Mouse (Mus musculus) adrenal gland, postnatal 36 days (tissue): ENCODE measurements around the gene Olfr1057. TPM values are rescaled to one million over a fixed set of nuclear protein-coding genes. Genes with fewer than 3 reads are reported as not detected.
"Not testable (repeated sequence)": the region's sequence is repeated elsewhere in the genome, so short reads cannot be mapped to it uniquely, and the experiment has no call there.

ENCODE experiments used
- DNase-seq, 2 experiments: peaks; one replicate each; pipeline ENCODE4 v3.0.0; 2021; ENCODE audit warnings: mixed read lengths in 1 of 2
- long read RNA-seq, 2 experiments: library from polyadenylated mRNA; stranded (forward); transcript quantifications; one replicate each; pipeline ENCODE4 v2.0.0; 2021; ENCODE audit warnings: borderline sequencing depth in 2 of 2
- total RNA-seq, 2 experiments: library from RNA; stranded (reverse); gene quantifications; 2 replicates each; pipeline ENCODE4 v1.2.3; 2021

Gene Olfr1057
- not detected for total RNA-seq
- long read RNA-seq, experiment 1: 0 reads
- long read RNA-seq, experiment 2: 0 reads

GRCm38 (mm10) chr2:86378293-86378692, at the start of gene Olfr1057:
TSS of gene Olfr1057 (minus strand) at chr2:86378393.
- no peak for DNase-seq

- not testable (repeated sequence) for DNase-seq
Measured at GRCm38 (mm10) chr2:86426649-86427048, 48.5 kb upstream of the Olfr1057 start, which contains the start of gene Olfr1062. TSS of gene Olfr1062 (minus strand) at chr2:86426749.

- no peak for DNase-seq
Measured at GRCm38 (mm10) chr2:86413950-86414349, 35.8 kb upstream of the Olfr1057 start, which contains the start of gene Olfr1061. TSS of gene Olfr1061 (minus strand) at chr2:86414050.

- DNase-seq: no peak
Measured at GRCm38 (mm10) chr2:86395114-86395513, 16.9 kb upstream of the Olfr1057 start.

- not testable (repeated sequence) for DNase-seq
Measured at GRCm38 (mm10) chr2:86388461-86388860, 10.3 kb upstream of the Olfr1057 start, which contains the start of gene Olfr1058. TSS of gene Olfr1058 (minus strand) at chr2:86388561.

GRCm38 (mm10) chr2:86366342-86366741, 11.9 kb downstream of the Olfr1057 start:
- DNase-seq: not testable (repeated sequence)

GRCm38 (mm10) chr2:86362369-86362768, 15.8 kb downstream of the Olfr1057 start, which contains the start of gene Olfr1056:
TSS of gene Olfr1056 (minus strand) at chr2:86362469.
- no peak for DNase-seq

- DNase-seq: not testable (repeated sequence)
Measured at GRCm38 (mm10) chr2:86351751-86352150, 26.4 kb downstream of the Olfr1057 start.

GRCm38 (mm10) chr2:86350184-86350583, 28.0 kb downstream of the Olfr1057 start, which contains the start of gene Olfr1055:
TSS of gene Olfr1055 (minus strand) at chr2:86350284.
- DNase-seq: no peak

GRCm38 (mm10) chr2:86335333-86335732, 42.9 kb downstream of the Olfr1057 start, which contains the start of gene Olfr1054:
TSS of gene Olfr1054 (minus strand) at chr2:86335433.
- DNase-seq: no peak

Other genes starting within 250 kb of the Olfr1057 start
- gene Olfr1039, start 242.5 kb downstream of the Olfr1057 start, total RNA-seq: not detected
- not detected for gene Olfr1040, start 231.7 kb downstream of the Olfr1057 start, total RNA-seq
- gene Olfr1042, start 216.6 kb downstream of the Olfr1057 start, total RNA-seq: not detected
- not detected for gene Olfr1043, start 210.9 kb downstream of the Olfr1057 start, total RNA-seq
- not detected for gene Olfr1044, start 200.6 kb downstream of the Olfr1057 start, total RNA-seq
- gene Olfr52, start 192.7 kb downstream of the Olfr1057 start, total RNA-seq: not detected
- not detected for gene Olfr1045, start 175.4 kb downstream of the Olfr1057 start, total RNA-seq
- not detected for gene Olfr1046, start 159.1 kb downstream of the Olfr1057 start, total RNA-seq
- not detected for gene Olfr1047, start 147.0 kb downstream of the Olfr1057 start, total RNA-seq
- not detected for gene Olfr1048, start 138.1 kb downstream of the Olfr1057 start, total RNA-seq
- not detected for gene Olfr1049, start 120.1 kb downstream of the Olfr1057 start, total RNA-seq
- not detected for gene Olfr1051, start 99.3 kb downstream of the Olfr1057 start, total RNA-seq
- not detected for gene Olfr1052, start 85.9 kb downstream of the Olfr1057 start, total RNA-seq
- gene Olfr1053, start 63.1 kb downstream of the Olfr1057 start, total RNA-seq: not detected
- gene Olfr1054, start 43.0 kb downstream of the Olfr1057 start, total RNA-seq: not detected
- not detected for gene Olfr1055, start 28.1 kb downstream of the Olfr1057 start, total RNA-seq
- not detected for gene Olfr1056, start 15.9 kb downstream of the Olfr1057 start, total RNA-seq
- gene Olfr1058, start 10.2 kb upstream of the Olfr1057 start, total RNA-seq: not detected
- gene Olfr1061, start 35.7 kb upstream of the Olfr1057 start, total RNA-seq: not detected
- not detected for gene Olfr1062, start 48.4 kb upstream of the Olfr1057 start, total RNA-seq
- not detected for gene Olfr1065, start 72.2 kb upstream of the Olfr1057 start, total RNA-seq
- gene Olfr1066, start 77.9 kb upstream of the Olfr1057 start, total RNA-seq: not detected
- not detected for gene Olfr228, start 109.0 kb upstream of the Olfr1057 start, total RNA-seq
- gene Olfr1076, start 130.1 kb upstream of the Olfr1057 start, total RNA-seq: not detected
- gene Olfr1079, start 164.1 kb upstream of the Olfr1057 start, total RNA-seq: not detected
- gene Olfr1080, start 179.8 kb upstream of the Olfr1057 start, total RNA-seq: not detected
- not detected for gene Olfr1082, start 220.6 kb upstream of the Olfr1057 start, total RNA-seq